ENCODE assay signal across 19 mouse cellular contexts in the genomic region with DNA sequence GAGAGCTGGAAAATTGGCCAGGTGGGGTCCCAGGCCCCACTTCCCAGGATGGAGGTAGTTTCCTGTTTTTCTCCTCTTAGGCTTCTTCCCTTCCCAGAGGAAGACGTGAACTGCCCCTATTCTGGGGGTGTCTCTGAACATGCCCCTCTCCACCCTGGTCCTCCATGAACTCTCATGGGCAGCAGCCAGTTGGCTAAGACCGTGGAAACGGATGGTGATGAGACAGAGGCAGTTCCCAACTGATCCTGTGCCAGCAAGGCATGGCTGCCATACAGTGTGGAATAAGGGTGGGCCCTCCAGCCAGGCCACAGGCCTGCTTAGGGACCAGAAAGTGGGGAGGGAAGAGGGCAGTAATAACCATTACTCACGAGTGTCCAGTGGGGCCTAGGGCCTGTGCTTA. TPM values are rescaled to one million over a fixed set of nuclear protein-coding genes. Genes with fewer than 3 reads are reported as not detected.
"Had no signal": no experiment of that assay in that cellular context is flagged by ENCODE, and none has a peak within 500 bp of the region (broad histone marks: within the 10 kb centered on the region; RNA-seq: fewer than 3 reads in every experiment).

No protein-coding gene starts in this region.

- H3K4me3 ChIP-seq: midbrain, embryonic 10.5 days; midbrain, embryonic 12.5 days; myocyte; neural tube, embryonic 13.5 days; neural tube, embryonic 15.5 days had no signal

- H3K36me3 ChIP-seq: midbrain, embryonic 10.5 days; midbrain, embryonic 12.5 days; neural tube, embryonic 13.5 days; neural tube, embryonic 15.5 days had no signal

- H3K9me3 ChIP-seq: midbrain, embryonic 10.5 days; midbrain, embryonic 12.5 days; neural tube, embryonic 13.5 days; neural tube, embryonic 15.5 days had no signal

- H3K27ac ChIP-seq: liver, embryonic 14.5 days; midbrain, embryonic 10.5 days; midbrain, embryonic 12.5 days; neural tube, embryonic 13.5 days; neural tube, embryonic 15.5 days had no signal

- ATAC-seq: midbrain, embryonic 16.5 days had no signal

- H3K4me1 ChIP-seq: midbrain, embryonic 10.5 days; midbrain, embryonic 12.5 days; neural tube, embryonic 13.5 days; neural tube, embryonic 15.5 days had no signal

- H3K4me2 ChIP-seq: lung, embryonic 14.5 days; midbrain, embryonic 12.5 days; neural tube, embryonic 13.5 days; neural tube, embryonic 15.5 days had no signal

- H3K9ac ChIP-seq: liver, embryonic 14.5 days; lung, embryonic 14.5 days; midbrain, embryonic 12.5 days; neural tube, embryonic 13.5 days; neural tube, embryonic 15.5 days had no signal

- DNase-seq: lung, embryonic 14.5 days; lung, postnatal 36 days; midbrain, embryonic 14.5 days; retina, postnatal 1 day; right cerebral cortex, adult 18-20 months; right cerebral cortex, postnatal 25 days; right cerebral cortex, postnatal 4 days; spleen, adult 18-20 months; thymus, adult 18-20 months; thymus, postnatal 14 days; thymus, postnatal 36 days had no signal

RNA-seq across cellular contexts. Expression of gene Gjc2, which starts 12.5 kb away (rescaled TPM):
- polyA plus RNA-seq: midbrain, embryonic 10.5 days; neural tube, embryonic 11.5 days had no signal
